Mouse (Mus musculus) bone marrow, adult 2 months (tissue): ENCODE measurements at regions not wholly inside any gene's neighbourhood (a gene's known extent, or its start where the extent isn't known, plus 50 kb on each side); places are given as distances from the start of the nearest gene placed in this dataset.

Experiments
- CTCF ChIP-seq: fragments of 200-500 bp; IDR thresholded peaks from 2 replicates; pipeline ENCODE4 v1.5.1; 2011; ENCODE audit warnings: low read length, control low read depth; ENCODE audit not compliant: control insufficient read depth, insufficient read depth
- POLR2A ChIP-seq: fragments of 200-500 bp; IDR thresholded peaks from 2 replicates; pipeline ENCODE4 v1.6.1; 2011; ENCODE audit warnings: low read depth, mild to moderate bottlenecking, control low read depth, low read length, borderline replicate concordance; ENCODE audit not compliant: control insufficient read depth

DNA sequence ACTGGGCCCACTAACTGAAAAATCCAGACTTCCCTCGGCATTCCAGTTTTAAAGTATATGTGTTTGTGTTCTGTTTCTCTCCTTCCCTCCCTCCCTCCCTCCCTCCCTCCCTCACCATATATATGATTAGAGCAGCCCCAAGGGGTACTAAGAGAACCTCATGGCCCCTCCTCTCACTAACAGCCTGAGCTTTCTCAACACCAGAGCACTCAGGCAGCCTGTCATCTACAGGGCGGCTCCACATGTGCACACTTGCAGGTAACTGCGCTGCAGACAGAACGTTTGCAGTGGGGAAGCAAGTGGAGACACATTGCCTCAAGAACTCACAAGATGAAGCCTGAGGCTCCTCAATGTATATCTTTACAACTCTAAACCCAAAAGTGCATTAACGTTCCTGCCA is 294.9 kb downstream of the Sox4 start:
- TF ChIP-seq CTCF (no peak), POLR2A (no peak)
